Mouse (Mus musculus) stomach, postnatal 0 days (tissue): ENCODE data around the gene Xkr7. TPM values are rescaled to one million over a fixed set of nuclear protein-coding genes. Genes with fewer than 3 reads are reported as not detected.
A peak's percentile ranks its signal among the peaks of the same experiment; 100 is the strongest.

Experiments
- ATAC-seq: fragments of 200-750 bp; cut with Nextera tagmentation; 2 replicates; pipeline ENCODE4 v1.8.0; 2017; ENCODE audit not compliant: low FRiP score, low TSS enrichment
- DNase-seq: peaks from one replicate; pipeline ENCODE4 v3.0.0-alpha.2; 2016; ENCODE audit warnings: low spot score
- H3K27ac ChIP-seq: fragments of 300-500 bp; sonication (generic); replicated peaks from 2 replicates; pipeline ENCODE4 v1.5.1; 2014; ENCODE audit warnings: mild to moderate bottlenecking, control low read depth
- H3K27me3 ChIP-seq: fragments of 300-500 bp; sonication (generic); 2 replicates; pipeline ENCODE4 v1.6.1; 2014; ENCODE audit warnings: low read length; ENCODE audit not compliant: control insufficient read depth, insufficient read depth
- H3K36me3 ChIP-seq: fragments of 300-500 bp; sonication (generic); 2 replicates; pipeline ENCODE4 v1.6.1; 2014; ENCODE audit warnings: low read length, mixed read lengths; ENCODE audit not compliant: control insufficient read depth, insufficient read depth
- H3K4me1 ChIP-seq: fragments of 300-500 bp; sonication (generic); replicated peaks from 2 replicates; pipeline ENCODE4 v1.6.1; 2014; ENCODE audit warnings: antibody characterized with exemption; ENCODE audit not compliant: control insufficient read depth, insufficient read depth
- H3K4me2 ChIP-seq: fragments of 300-500 bp; sonication (generic); replicated peaks from 2 replicates; pipeline ENCODE4 v1.6.1; 2014; ENCODE audit warnings: low read depth, mild to moderate bottlenecking, control low read depth, moderate library complexity
- H3K4me3 ChIP-seq: fragments of 300-500 bp; sonication (generic); 2 replicates; pipeline ENCODE4 v1.5.1; 2014; ENCODE audit warnings: low read depth, low read length, control low read depth
- H3K9ac ChIP-seq: fragments of 300-500 bp; sonication (generic); 2 replicates; pipeline ENCODE4 v1.6.1; 2014; ENCODE audit warnings: mild to moderate bottlenecking, low read length, control low read depth, mixed read lengths
- H3K9me3 ChIP-seq: fragments of 300-500 bp; sonication (generic); 2 replicates; pipeline ENCODE4 v1.6.1; 2016; ENCODE audit warnings: low read length; ENCODE audit not compliant: control insufficient read depth
- CTCF ChIP-seq: IDR thresholded peaks from 2 replicates; pipeline ENCODE4 v1.5.1; 2016; ENCODE audit warnings: antibody characterized with exemption, low read depth, mild to moderate bottlenecking, moderate library complexity
- EP300 ChIP-seq: optimal IDR thresholded peaks from 2 replicates; pipeline ENCODE3; 2016; ENCODE audit warnings: antibody characterized with exemption
- WGBS: fragments of 180-500 bp; shearing (Covaris S2); extraction: QIAGEN DNeasy Blood & Tissue Kit; methylation state at CpG from one replicate; pipeline ENCODE4 v1.1.7; 2014; 5-methylcytosine and 5-hydroxymethylcytosine counted together
- polyA plus RNA-seq: library from polyadenylated mRNA; unstranded; fragments of >200 nt; fragmentation: Nextera tagmentation; extraction: Ambion mirVana; gene quantifications from 2 replicates; pipeline ENCODE4 v1.2.1, GENCODE M21; 2015

Xkr7 gene
- polyA plus RNA-seq, 1 experiment from 2014 or later, result not detected

GRCm38 (mm10) chr2:153070762-153071490 lies 39.3 kb downstream of the Xkr7 start:
- peaks cover 20% of the 10 kb centered on the region for H3K27me3 ChIP-seq
- WGBS, result 15% methylated on average over 23 of the region's 23 CpGs
- ATAC-seq (no peak), DNase-seq (peak; percentile 24)
- no peaks in the 10 kb centered on the region for H3K36me3 ChIP-seq
- H3K9ac ChIP-seq, result no peak overlapping the region
- no peak overlapping the region for H3K4me2 ChIP-seq
- H3K4me1 ChIP-seq, result no peaks in the 10 kb centered on the region
- no peak overlapping the region for H3K27ac ChIP-seq
- H3K4me3 ChIP-seq, result no peak overlapping the region
- TF ChIP-seq EP300, result no peak
- peak; percentile 57 for TF ChIP-seq CTCF
- no peaks in the 10 kb centered on the region for H3K9me3 ChIP-seq

GRCm38 (mm10) chr2:153071491-153072184 lies 40.0 kb downstream of the Xkr7 start:
- peaks cover 20% of the 10 kb centered on the region for H3K27me3 ChIP-seq
- 16% methylated on average over 61 of the region's 67 CpGs for WGBS
- DNase-seq, result peak; percentile 38

GRCm38 (mm10) chr2:153074651-153075050 lies 43.0 kb downstream of the Xkr7 start:
- H3K4me3 ChIP-seq, result no peak overlapping the region
- H3K9ac ChIP-seq, result no peak overlapping the region
- no peaks in the 10 kb centered on the region for H3K4me1 ChIP-seq
- no peak for DNase-seq
- H3K27ac ChIP-seq, result no peak overlapping the region
- no peak overlapping the region for H3K4me2 ChIP-seq
- H3K36me3 ChIP-seq, result no peaks in the 10 kb centered on the region
- 81% methylated on average over 10 of the region's 10 CpGs for WGBS
- peaks cover 20% of the 10 kb centered on the region for H3K27me3 ChIP-seq
- H3K9me3 ChIP-seq, result no peaks in the 10 kb centered on the region
- TF ChIP-seq EP300, result no peak
- TF ChIP-seq CTCF, result no peak
- ATAC-seq, result no peak

More at GRCm38 (mm10) chr2:153071491-153072184, 40.0 kb downstream of the Xkr7 start:
- no peak for TF ChIP-seq CTCF
- no peak for TF ChIP-seq EP300
- no peak for ATAC-seq
- peak overlapping the region; percentile 43 for H3K4me2 ChIP-seq
- H3K9ac ChIP-seq, result 0 out of 2 replicates have a peak overlapping the region, but pooled peaks have one; percentile 3
- no peaks in the 10 kb centered on the region for H3K9me3 ChIP-seq
- no peak overlapping the region for H3K27ac ChIP-seq
- H3K4me1 ChIP-seq, result no peaks in the 10 kb centered on the region
- H3K36me3 ChIP-seq, result no peaks in the 10 kb centered on the region
- H3K4me3 ChIP-seq, result peak overlapping the region; percentile 21

GRCm38 (mm10) chr2:153075961-153076360 lies 44.3 kb downstream of the Xkr7 start:
- no peak overlapping the region for H3K27ac ChIP-seq
- no peak for DNase-seq
- H3K4me3 ChIP-seq, result no peak overlapping the region
- TF ChIP-seq EP300 (no peak), CTCF (no peak)
- peaks cover 8% of the 10 kb centered on the region for H3K27me3 ChIP-seq
- H3K36me3 ChIP-seq, result no peaks in the 10 kb centered on the region
- 55% methylated on average over 2 of the region's 2 CpGs for WGBS
- no peak overlapping the region for H3K4me2 ChIP-seq
- H3K9me3 ChIP-seq, result no peaks in the 10 kb centered on the region
- no peaks in the 10 kb centered on the region for H3K4me1 ChIP-seq
- no peak overlapping the region for H3K9ac ChIP-seq
- no peak for ATAC-seq

GRCm38 (mm10) chr2:153080841-153081523 lies 49.3 kb downstream of the Xkr7 start:
- DNase-seq (peak; percentile 88), ATAC-seq (no peak)
- 32% methylated on average over 32 of the region's 32 CpGs for WGBS
- H3K9ac ChIP-seq, result no peak overlapping the region
- H3K9me3 ChIP-seq, result no peaks in the 10 kb centered on the region
- no peaks in the 10 kb centered on the region for H3K36me3 ChIP-seq
- no peak overlapping the region for H3K27ac ChIP-seq
- no peak overlapping the region for H3K4me2 ChIP-seq
- H3K4me1 ChIP-seq, result no peaks in the 10 kb centered on the region
- no peaks in the 10 kb centered on the region for H3K27me3 ChIP-seq
- H3K4me3 ChIP-seq, result no peak overlapping the region
- TF ChIP-seq EP300 (no peak), CTCF (peak; percentile 99)
